Mouse (Mus musculus) ES-E14 (cell line): Measurements from ENCODE around the gene 1500009L16Rik. TPM values are rescaled to one million over a fixed set of nuclear protein-coding genes. Genes with fewer than 3 reads are reported as not detected.

Source experiments
- DNase-seq: peaks from one replicate; pipeline ENCODE4 v3.0.0-alpha.2; 2013; ENCODE audit warnings: low read depth, low spot score
- H3K27ac ChIP-seq: 2 replicates; pipeline ENCODE4 v1.5.1; 2012; ENCODE audit warnings: low read depth, mild to moderate bottlenecking, low read length, moderate library complexity, mixed read lengths; ENCODE audit not compliant: poor library complexity, insufficient read depth, severe bottlenecking
- H3K36me3 ChIP-seq: 2 replicates; pipeline ENCODE4 v1.6.1; 2012; ENCODE audit warnings: mild to moderate bottlenecking, low read length, moderate library complexity, mixed read lengths; ENCODE audit not compliant: control insufficient read depth, poor library complexity, insufficient read depth, severe bottlenecking
- H3K4me1 ChIP-seq, 2 experiments: fragments of 150-350 bp in 1 of 2; sonication (generic) in 1 of 2; 2 replicates each; pipeline ENCODE4 v1.6.1; 2012; ENCODE audit warnings: low read length in 2 of 2, mild to moderate bottlenecking in 1 of 2, mixed read lengths in 1 of 2; ENCODE audit not compliant: control insufficient read depth in 2 of 2, insufficient read depth in 2 of 2, poor library complexity in 1 of 2
- H3K4me3 ChIP-seq, 2 experiments: fragments of 150-350 bp in 1 of 2; sonication (generic) in 1 of 2; 2 replicates each; pipeline ENCODE4 v1.5.1; 2012; ENCODE audit warnings: low read length in 2 of 2, low read depth in 1 of 2, mild to moderate bottlenecking in 1 of 2, mixed read lengths in 1 of 2; ENCODE audit not compliant: insufficient read depth in 1 of 2, poor library complexity in 1 of 2, severe bottlenecking in 1 of 2
- H3K9ac ChIP-seq: 2 replicates; pipeline ENCODE4 v1.6.1; 2012; ENCODE audit warnings: low read depth, mild to moderate bottlenecking, low read length, mixed read lengths; ENCODE audit not compliant: poor library complexity, insufficient read depth, severe bottlenecking
- H3K9me3 ChIP-seq: fragments of 150-350 bp; sonication (generic); 2 replicates; pipeline ENCODE4 v1.6.1; 2012; ENCODE audit warnings: low read depth, mild to moderate bottlenecking, low read length; ENCODE audit not compliant: control insufficient read depth, insufficient read depth
- CHD2 ChIP-seq: IDR thresholded peaks from 2 replicates; pipeline ENCODE4 v1.6.1; 2014; ENCODE audit warnings: mild to moderate bottlenecking, low read depth, low read length, inconsistent platforms
- HCFC1 ChIP-seq: IDR thresholded peaks from 2 replicates; pipeline ENCODE4 v1.6.1; 2012; ENCODE audit warnings: low read length, inconsistent platforms, borderline replicate concordance; ENCODE audit not compliant: insufficient read depth
- MAFK ChIP-seq: IDR thresholded peaks from 2 replicates; pipeline ENCODE4 v1.6.1; 2014; ENCODE audit warnings: mild to moderate bottlenecking, low read depth, low read length, inconsistent platforms; ENCODE audit not compliant: insufficient read depth
- ZC3H11A ChIP-seq: IDR thresholded peaks from 2 replicates; pipeline ENCODE4 v1.6.1; 2012; ENCODE audit warnings: low read depth, mild to moderate bottlenecking, inconsistent platforms, low read length, borderline replicate concordance
- ZNF384 ChIP-seq: IDR thresholded peaks from 2 replicates; pipeline ENCODE4 v1.6.1; 2012; ENCODE audit warnings: low read depth, low read length, inconsistent platforms
- in situ Hi-C, 2 experiments: fragments of 600-800 bp; cut with MboI; formaldehyde crosslinking; loops; one replicate each; pipeline ENCODE4 v1.15.1; 2025; ENCODE audit warnings: low sequenced_read_pairs in 2 of 2, inconsistent platforms in 1 of 2; ENCODE audit not compliant: unreplicated experiment in 2 of 2
- total RNA-seq: library from RNA; depleted of rRNA; stranded (reverse); fragments of 300-350 nt; gene quantifications from 2 replicates; pipeline ENCODE4 v1.2.3, GENCODE M21; 2012

The 1500009L16Rik gene
- total RNA-seq, 1 experiment, result 35.3 TPM

- Histone ChIP-seq H3K27ac (no peak overlapping the region), H3K9ac (no peak overlapping the region), H3K9me3 (no peaks in the 10 kb centered on the region; the same call in 1 of the 2 replicates), H3K4me3 (no peak overlapping the region), H3K36me3 (0 out of 2 replicates have a peak, but pooled peaks cover 2% of the 10 kb centered on the region), H3K4me1 (0 out of 4 replicates have a peak, but pooled peaks cover 0 to under 1% of the 10 kb centered on the region in 2 experiments)
- no peak for TF ChIP-seq ZC3H11A
- no peak for DNase-seq
- in situ Hi-C loops, result no loop called here
These were observed 22.0 kb downstream of the 1500009L16Rik start for GRCm38 (mm10) chr10:83744656-83745055.

- in situ Hi-C loops, result no loop called here
- H3K9ac ChIP-seq, result no peak overlapping the region
- H3K4me1 ChIP-seq, result peaks cover 0 to 2% of the 10 kb centered on the region in 2 experiments; a peak in 1 of 4 replicates
- TF ChIP-seq ZC3H11A, result no peak
- TF ChIP-seq HCFC1, result no peak
- no peak for TF ChIP-seq MAFK
- TF ChIP-seq CHD2, result no peak
- no peak for TF ChIP-seq ZNF384
- no peak overlapping the region for H3K4me3 ChIP-seq
- DNase-seq, result no peak
- H3K36me3 ChIP-seq, result no peaks in the 10 kb centered on the region
- H3K9me3 ChIP-seq, result no peaks in the 10 kb centered on the region
- no peak overlapping the region for H3K27ac ChIP-seq
These were observed 30.4 kb downstream of the 1500009L16Rik start for GRCm38 (mm10) chr10:83753056-83753455.

- no peak overlapping the region for H3K9ac ChIP-seq
- no peak for DNase-seq
- TF ChIP-seq ZC3H11A, result no peak
- TF ChIP-seq MAFK, result no peak
- TF ChIP-seq CHD2, result no peak
- no peak for TF ChIP-seq HCFC1
- no peak for TF ChIP-seq ZNF384
- H3K9me3 ChIP-seq, result no peaks in the 10 kb centered on the region
- in situ Hi-C loops, result no loop called here
- no peak overlapping the region for H3K4me3 ChIP-seq
- no peaks in the 10 kb centered on the region; a peak in 1 of 4 replicates for H3K4me1 ChIP-seq
- H3K36me3 ChIP-seq, result no peaks in the 10 kb centered on the region; the same call in 1 of the 2 replicates
- H3K27ac ChIP-seq, result no peak overlapping the region
These were observed 34.8 kb downstream of the 1500009L16Rik start for GRCm38 (mm10) chr10:83757343-83757962.

DNA sequence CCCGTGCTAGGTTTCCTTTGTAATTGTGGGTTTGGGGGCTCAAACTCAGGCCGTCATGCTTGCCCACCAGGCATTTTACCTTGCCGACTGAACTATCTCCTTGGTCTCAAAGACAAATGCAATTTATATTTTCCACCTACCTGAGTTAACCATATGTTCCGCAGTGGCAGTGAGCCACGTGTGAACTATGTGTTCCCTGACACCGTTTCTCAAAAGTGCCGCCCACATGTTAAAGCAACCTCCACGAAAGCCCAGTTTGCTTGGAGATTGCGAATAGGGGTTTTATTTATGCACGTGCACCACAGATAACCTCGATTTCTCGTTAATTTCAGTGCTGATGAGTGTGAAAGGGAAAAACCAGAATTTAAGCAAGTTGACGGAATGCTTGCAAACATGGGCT, 36.1 kb downstream of the 1500009L16Rik start:
- Histone ChIP-seq H3K9ac (no peak overlapping the region), H3K4me1 (peaks cover 0 to 5% of the 10 kb centered on the region in 2 experiments; a peak in 3 of 4 replicates), H3K36me3 (no peaks in the 10 kb centered on the region; the same call in 1 of the 2 replicates), H3K27ac (no peak overlapping the region), H3K9me3 (no peaks in the 10 kb centered on the region), H3K4me3 (no peak overlapping the region)
- in situ Hi-C loops, result no loop called here
- DNase-seq, result no peak
- TF ChIP-seq ZNF384, result no peak
- no peak for TF ChIP-seq MAFK
- no peak for TF ChIP-seq ZC3H11A
- no peak for TF ChIP-seq HCFC1
- TF ChIP-seq CHD2, result no peak

- H3K9me3 ChIP-seq, result no peaks in the 10 kb centered on the region
- H3K36me3 ChIP-seq, result no peaks in the 10 kb centered on the region; the same call in 1 of the 2 replicates
- H3K9ac ChIP-seq, result no peak overlapping the region
- peaks cover 0 to 5% of the 10 kb centered on the region in 2 experiments; a peak in 3 of 4 replicates for H3K4me1 ChIP-seq
- in situ Hi-C loops, result no loop called here
- H3K27ac ChIP-seq, result no peak overlapping the region
- no peak for DNase-seq
- TF ChIP-seq ZNF384, result no peak
- no peak for TF ChIP-seq ZC3H11A
- no peak for TF ChIP-seq MAFK
- no peak for TF ChIP-seq HCFC1
- TF ChIP-seq CHD2, result no peak
- no peak overlapping the region for H3K4me3 ChIP-seq
These were observed 37.9 kb downstream of the 1500009L16Rik start for GRCm38 (mm10) chr10:83760535-83760934.
